Mouse (Mus musculus) heart, postnatal 0 days (tissue): Measurements from ENCODE around the gene 6030468B19Rik. TPM values are rescaled to one million over a fixed set of nuclear protein-coding genes. Genes with fewer than 3 reads are reported as not detected.

Experiments used
- ATAC-seq: fragments of 200-750 bp; cut with Nextera tagmentation; 2 replicates; pipeline ENCODE4 v1.8.0; 2017; ENCODE audit warnings: low read depth, moderate number of reproducible peaks, moderate library complexity; ENCODE audit not compliant: insufficient read depth
- DNase-seq: peaks from one replicate; pipeline ENCODE4 v3.0.0-alpha.2; 2016; ENCODE audit warnings: low spot score
- H3K27ac ChIP-seq: fragments of 300-500 bp; sonication (generic); 2 replicates; pipeline ENCODE4 v1.5.1; 2014; ENCODE audit warnings: low read depth, mild to moderate bottlenecking
- H3K27me3 ChIP-seq: fragments of 300-500 bp; sonication (generic); 2 replicates; pipeline ENCODE4 v1.6.1; 2014; ENCODE audit warnings: low read length, mixed read lengths; ENCODE audit not compliant: control insufficient read depth, insufficient read depth
- H3K36me3 ChIP-seq: fragments of 300-500 bp; sonication (generic); replicated peaks from 2 replicates; pipeline ENCODE4 v1.6.1; 2014; ENCODE audit warnings: low read length, mixed read lengths; ENCODE audit not compliant: control insufficient read depth, insufficient read depth
- H3K4me1 ChIP-seq: fragments of 300-500 bp; sonication (generic); 2 replicates; pipeline ENCODE4 v1.6.1; 2014; ENCODE audit warnings: antibody characterized with exemption; ENCODE audit not compliant: control insufficient read depth, insufficient read depth
- H3K4me2 ChIP-seq: fragments of 300-500 bp; sonication (generic); 2 replicates; pipeline ENCODE4 v1.6.1; 2014; ENCODE audit warnings: low read depth, mild to moderate bottlenecking, low read length, moderate library complexity
- H3K4me3 ChIP-seq: fragments of 300-500 bp; sonication (generic); 2 replicates; pipeline ENCODE4 v1.5.1; 2014; ENCODE audit warnings: low read depth, low read length
- H3K9ac ChIP-seq: fragments of 300-500 bp; sonication (generic); replicated peaks from 2 replicates; pipeline ENCODE4 v1.6.1; 2014; ENCODE audit warnings: low read depth, low read length, mixed read lengths
- H3K9me3 ChIP-seq: fragments of 300-500 bp; sonication (generic); replicated peaks from 2 replicates; pipeline ENCODE4 v1.6.1; 2016; ENCODE audit warnings: low read length; ENCODE audit not compliant: control insufficient read depth
- CTCF ChIP-seq: IDR thresholded peaks from 2 replicates; pipeline ENCODE4 v1.5.1; 2016; ENCODE audit warnings: antibody characterized with exemption, control low read depth, low read depth
- EP300 ChIP-seq: IDR thresholded peaks from 2 replicates; pipeline ENCODE4 v1.6.1; 2016; ENCODE audit warnings: antibody characterized with exemption, low read depth
- WGBS: fragments of 180-500 bp; shearing (Covaris S2); extraction: QIAGEN DNeasy Blood & Tissue Kit; methylation state at CpG from one replicate; pipeline ENCODE4 v1.1.7; 2014; 5-methylcytosine and 5-hydroxymethylcytosine counted together
- polyA plus RNA-seq: library from polyadenylated mRNA; unstranded; fragments of >200 nt; fragmentation: Nextera tagmentation; extraction: Ambion mirVana; gene quantifications from 2 replicates; pipeline ENCODE4 v1.2.1, GENCODE M21; 2015
- total RNA-seq: library from RNA; depleted of rRNA; stranded (reverse); fragments of >200 nt; gene quantifications from 2 replicates; pipeline ENCODE4 v1.2.3, GENCODE M21; 2014; ENCODE audit warnings: low replicate concordance

Gene 6030468B19Rik
- total and polyA plus RNA-seq, 2 experiments from 2014 or later, result not detected

DNA sequence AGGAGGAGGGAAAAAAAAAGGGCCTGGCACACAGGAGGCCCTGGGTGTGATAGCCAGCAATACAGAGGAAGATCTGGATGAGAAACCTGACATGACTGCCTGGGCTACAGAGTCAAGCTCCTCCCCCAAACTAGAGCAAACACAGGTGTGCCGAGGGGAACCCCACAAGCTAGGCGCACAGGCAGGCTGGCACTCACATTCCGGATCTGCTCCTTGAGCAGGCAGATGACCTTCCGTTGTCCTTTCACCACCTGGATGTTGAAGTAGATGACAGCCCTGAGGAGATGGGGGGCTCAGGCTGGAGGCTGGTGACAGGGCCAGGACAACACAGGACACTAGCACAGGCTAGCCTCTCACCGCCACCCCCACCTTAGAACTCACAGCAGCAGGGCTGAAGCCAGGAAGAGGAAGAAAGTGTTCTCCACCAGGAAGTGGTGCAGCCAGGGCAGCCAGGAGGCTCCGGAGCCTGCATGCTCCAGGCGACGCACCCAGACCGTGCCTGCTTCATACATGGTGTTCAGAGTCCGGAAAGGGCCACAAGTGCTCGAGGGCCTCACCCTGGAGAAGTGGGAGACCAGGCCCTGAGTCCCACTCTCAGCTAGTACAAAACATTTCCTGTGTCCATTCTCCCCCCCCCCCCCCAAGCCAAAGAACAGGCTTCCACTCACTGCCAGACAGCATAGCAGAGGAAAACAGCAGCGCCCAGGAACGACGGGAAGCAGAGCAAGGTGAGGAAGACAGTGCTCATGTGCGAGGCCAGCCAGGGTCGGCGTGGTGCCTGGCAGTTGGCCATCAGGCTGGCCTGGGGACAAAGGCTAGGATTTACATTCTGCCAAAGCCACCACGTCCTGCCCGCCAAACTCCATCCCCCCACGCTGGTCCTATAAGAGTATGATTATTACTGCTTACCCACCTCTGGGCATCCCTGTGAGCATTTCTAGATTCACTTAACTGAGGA is 28.5 kb upstream of the 6030468B19Rik start:
- Histone ChIP-seq H3K27ac (no peak overlapping the region), H3K4me3 (no peak overlapping the region), H3K4me1 (no peaks in the 10 kb centered on the region), H3K9me3 (no peaks in the 10 kb centered on the region), H3K36me3 (peaks cover 36% of the 10 kb centered on the region), H3K4me2 (no peak overlapping the region), H3K9ac (0 out of 2 replicates have a peak overlapping the region, but pooled peaks have one; percentile 2), H3K27me3 (no peaks in the 10 kb centered on the region)
- 65% methylated on average over 20 of the region's 20 CpGs for WGBS
- DNase-seq, result no peak
- ATAC-seq, result no peak
- no peak for TF ChIP-seq CTCF

- Histone ChIP-seq H3K27me3 (no peaks in the 10 kb centered on the region), H3K4me1 (no peaks in the 10 kb centered on the region), H3K36me3 (peaks cover 38% of the 10 kb centered on the region), H3K9me3 (no peaks in the 10 kb centered on the region), H3K4me2 (no peak overlapping the region), H3K4me3 (no peak overlapping the region), H3K9ac (no peak overlapping the region), H3K27ac (no peak overlapping the region)
- TF ChIP-seq EP300 (no peak), CTCF (no peak)
- ATAC-seq, result no peak
- DNase-seq, result no peak
- 91% methylated on average over 7 of the region's 7 CpGs for WGBS
Observed at GRCm38 (mm10) chr11:117769683-117770047, 27.8 kb upstream of the 6030468B19Rik start.

DNA sequence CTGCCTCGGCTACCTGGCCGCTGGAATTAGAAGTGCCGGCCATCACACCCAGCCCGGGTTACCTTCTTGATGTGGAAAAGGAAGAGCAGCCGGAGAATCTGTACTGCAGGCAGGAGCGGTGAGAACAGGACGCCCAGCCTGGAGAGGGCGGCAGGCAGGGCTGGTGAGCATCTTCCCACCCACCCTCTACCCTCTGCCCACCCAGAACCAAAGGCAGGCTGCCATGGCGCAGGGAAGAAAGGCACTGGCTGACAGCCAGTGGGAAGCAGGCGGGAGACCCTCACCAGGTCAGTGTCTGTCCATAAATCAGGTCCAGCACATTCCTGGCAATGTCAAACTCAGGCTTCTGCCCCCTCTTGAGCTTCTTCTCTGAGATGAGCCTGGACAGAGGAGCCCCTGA is 27.1 kb upstream of the 6030468B19Rik start:
- Histone ChIP-seq H3K4me2 (no peak overlapping the region), H3K9ac (no peak overlapping the region), H3K4me1 (no peaks in the 10 kb centered on the region), H3K27ac (no peak overlapping the region), H3K36me3 (peaks cover 37% of the 10 kb centered on the region), H3K27me3 (no peaks in the 10 kb centered on the region), H3K9me3 (no peaks in the 10 kb centered on the region), H3K4me3 (no peak overlapping the region)
- TF ChIP-seq CTCF (no peak), EP300 (no peak)
- ATAC-seq, result no peak
- WGBS, result 91% methylated on average over 10 of the region's 10 CpGs
- DNase-seq, result no peak

GRCm38 (mm10) chr11:117772352-117772751 is 25.1 kb upstream of the 6030468B19Rik start:
- Histone ChIP-seq H3K4me3 (no peak overlapping the region), H3K9me3 (no peaks in the 10 kb centered on the region), H3K27ac (no peak overlapping the region), H3K36me3 (peaks cover 50% of the 10 kb centered on the region), H3K27me3 (no peaks in the 10 kb centered on the region), H3K4me2 (no peak overlapping the region), H3K4me1 (no peaks in the 10 kb centered on the region), H3K9ac (no peak overlapping the region)
- 90% methylated on average over 7 of the region's 7 CpGs for WGBS
- no peak for DNase-seq
- no peak for ATAC-seq
- TF ChIP-seq EP300 (no peak), CTCF (no peak)

DNA sequence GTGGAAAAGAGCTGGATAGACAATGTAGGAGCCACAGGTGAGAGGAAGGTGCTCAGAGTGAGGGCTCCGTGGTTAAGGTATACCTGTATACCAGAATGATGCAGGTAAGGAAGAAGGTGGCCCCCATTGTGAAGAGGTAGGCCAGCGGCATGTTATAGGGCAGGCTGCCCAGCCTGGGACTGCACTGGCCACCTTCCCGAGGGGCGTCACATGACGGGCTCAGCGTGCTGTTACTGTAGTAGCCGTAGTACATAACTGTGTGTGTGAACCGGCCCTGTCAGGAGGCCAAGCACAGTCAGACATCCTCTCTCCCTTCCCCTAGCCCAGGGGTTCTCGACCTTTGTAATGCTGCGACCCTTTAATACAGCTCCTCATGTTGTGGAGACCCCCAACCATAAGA is 22.5 kb upstream of the 6030468B19Rik start:
- Histone ChIP-seq H3K4me3 (no peak overlapping the region), H3K27me3 (no peaks in the 10 kb centered on the region), H3K9me3 (no peaks in the 10 kb centered on the region), H3K9ac (no peak overlapping the region), H3K4me2 (no peak overlapping the region), H3K4me1 (peaks cover 14% of the 10 kb centered on the region), H3K27ac (no peak overlapping the region), H3K36me3 (peaks cover 47% of the 10 kb centered on the region)
- TF ChIP-seq EP300, result no peak
- no peak for DNase-seq
- ATAC-seq, result no peak
- WGBS, result 88% methylated on average over 10 of the region's 10 CpGs

DNA sequence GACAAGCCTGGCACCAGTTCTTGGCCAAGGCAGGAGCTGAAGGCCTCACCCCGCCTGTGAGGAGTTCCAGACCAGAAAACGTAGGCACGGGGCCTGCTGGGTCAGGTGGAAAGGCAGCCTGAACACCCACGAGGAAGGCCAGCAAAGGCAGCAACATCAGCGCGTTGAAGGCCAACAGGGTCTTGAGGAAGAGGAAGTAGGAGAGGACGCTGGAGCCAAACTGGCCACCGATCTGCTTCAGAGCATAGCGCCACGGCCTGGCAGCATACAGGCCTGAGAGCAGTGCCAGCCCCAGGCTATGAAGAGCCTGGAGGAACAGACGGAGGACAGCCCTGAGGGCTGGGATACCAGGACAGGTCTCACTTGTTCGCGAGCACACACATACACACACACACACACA is 21.9 kb upstream of the 6030468B19Rik start:
- no peak overlapping the region for H3K4me3 ChIP-seq
- peaks cover 47% of the 10 kb centered on the region for H3K36me3 ChIP-seq
- no peak overlapping the region for H3K4me2 ChIP-seq
- no peak for TF ChIP-seq CTCF
- no peak for TF ChIP-seq EP300
- DNase-seq, result no peak
- no peaks in the 10 kb centered on the region for H3K27me3 ChIP-seq
- H3K27ac ChIP-seq, result no peak overlapping the region
- no peaks in the 10 kb centered on the region for H3K9me3 ChIP-seq
- no peak for ATAC-seq
- peaks cover 18% of the 10 kb centered on the region for H3K4me1 ChIP-seq
- 93% methylated on average over 11 of the region's 13 CpGs for WGBS
- H3K9ac ChIP-seq, result no peak overlapping the region
